Mouse (Mus musculus) cerebellum, adult 11-12 months (tissue): ENCODE data around the gene Nudt22.

Experiments used
- DNase-seq: peaks from one replicate; pipeline ENCODE4 v3.0.0; 2022

Nudt22 gene

GRCm38 (mm10) chr19:6947742-6948141 is 48.2 kb downstream of the Nudt22 start:
- no peak for DNase-seq

GRCm38 (mm10) chr19:6943709-6944108 is 52.2 kb downstream of the Nudt22 start:
- DNase-seq, result peak; percentile 68
